Mouse (Mus musculus): ENCODE measurements around the gene Prickle1.

The Prickle1 gene

DNA sequence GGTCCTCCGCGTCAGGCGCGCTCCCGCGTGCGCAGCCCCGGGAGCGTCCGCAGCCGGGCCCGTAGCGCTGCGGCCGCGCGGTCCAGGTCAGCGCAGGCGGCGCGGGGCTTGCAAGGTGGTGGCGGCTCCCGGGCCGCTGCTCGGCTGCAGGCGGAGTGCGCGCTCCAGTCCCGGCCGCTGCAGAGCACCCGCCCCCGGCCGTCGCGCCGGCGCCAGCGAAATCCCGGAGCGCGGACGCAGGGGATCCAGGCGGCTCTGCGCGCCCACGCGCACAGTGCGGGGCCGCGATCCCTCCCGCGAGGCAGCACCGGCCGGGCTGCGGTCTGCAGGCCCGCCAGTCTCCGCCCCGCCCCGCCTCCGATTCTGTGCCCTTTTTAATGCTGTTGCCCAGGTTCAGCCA, at the start of gene Prickle1:
Gene Prickle1, minus strand, starts transcription at position 146 of the 400 bp plus-strand sequence.
- peak; percentile 87 for DNase-seq (ENCODE audit: low read depth, low spot score)

DNA sequence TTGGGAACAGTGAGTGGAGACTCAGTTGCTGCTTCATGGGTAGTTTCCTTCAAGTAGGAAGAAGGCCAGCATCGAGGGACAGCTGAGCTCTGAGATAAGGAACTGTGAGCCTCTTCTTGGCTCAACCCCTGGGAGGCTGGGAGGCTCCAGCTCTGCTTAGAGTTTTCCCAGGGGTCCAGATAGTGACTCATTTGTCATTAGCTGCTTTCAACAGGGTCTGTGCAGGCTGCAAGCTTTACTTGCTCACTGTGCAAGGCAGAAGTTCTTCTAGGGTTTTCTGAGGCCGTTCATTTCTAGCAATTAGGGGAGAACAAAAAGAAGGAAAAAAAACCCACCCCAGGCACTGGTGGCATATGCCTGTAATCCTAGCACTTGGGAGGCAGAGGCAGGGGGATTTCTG, 44.5 kb upstream of the Prickle1 start:
- no peak for DNase-seq (ENCODE audit: low read depth, low spot score)

GRCm38 (mm10) chr15:93636976-93637375, 41.3 kb upstream of the Prickle1 start:
- no peak for DNase-seq (ENCODE audit: low read depth, low spot score)

GRCm38 (mm10) chr15:93635603-93636002, 39.9 kb upstream of the Prickle1 start:
- no peak for DNase-seq (ENCODE audit: low read depth, low spot score)

DNA sequence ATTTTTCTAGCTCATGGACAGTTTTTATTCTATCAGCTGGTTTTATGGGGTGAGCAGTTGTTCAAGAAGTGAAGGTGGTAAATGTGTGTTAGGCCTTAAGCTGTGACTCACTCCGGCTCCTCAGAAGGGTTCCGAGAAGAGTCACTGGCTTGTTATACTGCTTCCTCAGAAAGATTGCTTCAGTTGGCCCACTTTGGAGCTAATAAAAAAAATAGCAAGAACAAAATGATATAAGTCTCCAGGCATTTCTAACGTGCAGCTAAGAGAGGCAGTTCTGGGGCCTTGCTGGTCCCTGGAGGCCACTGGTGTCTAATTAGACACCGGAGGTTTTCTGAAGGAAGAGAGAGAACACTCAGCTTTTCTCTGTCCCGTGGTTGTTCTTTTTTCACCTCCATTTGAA, 38.8 kb upstream of the Prickle1 start:
- no peak for DNase-seq (ENCODE audit: low read depth, low spot score)

GRCm38 (mm10) chr15:93630001-93630541, 34.4 kb upstream of the Prickle1 start:
- DNase-seq (ENCODE audit: low read depth, low spot score) = no peak

GRCm38 (mm10) chr15:93629201-93629600, 33.5 kb upstream of the Prickle1 start:
- DNase-seq (ENCODE audit: low read depth, low spot score) = no peak

- peak; percentile 20 for DNase-seq (ENCODE audit: low read depth, low spot score)
These were observed 32.4 kb upstream of the Prickle1 start for GRCm38 (mm10) chr15:93627836-93628797.

GRCm38 (mm10) chr15:93619551-93619950, 23.9 kb upstream of the Prickle1 start:
- DNase-seq (ENCODE audit: low read depth, low spot score) = no peak

DNA sequence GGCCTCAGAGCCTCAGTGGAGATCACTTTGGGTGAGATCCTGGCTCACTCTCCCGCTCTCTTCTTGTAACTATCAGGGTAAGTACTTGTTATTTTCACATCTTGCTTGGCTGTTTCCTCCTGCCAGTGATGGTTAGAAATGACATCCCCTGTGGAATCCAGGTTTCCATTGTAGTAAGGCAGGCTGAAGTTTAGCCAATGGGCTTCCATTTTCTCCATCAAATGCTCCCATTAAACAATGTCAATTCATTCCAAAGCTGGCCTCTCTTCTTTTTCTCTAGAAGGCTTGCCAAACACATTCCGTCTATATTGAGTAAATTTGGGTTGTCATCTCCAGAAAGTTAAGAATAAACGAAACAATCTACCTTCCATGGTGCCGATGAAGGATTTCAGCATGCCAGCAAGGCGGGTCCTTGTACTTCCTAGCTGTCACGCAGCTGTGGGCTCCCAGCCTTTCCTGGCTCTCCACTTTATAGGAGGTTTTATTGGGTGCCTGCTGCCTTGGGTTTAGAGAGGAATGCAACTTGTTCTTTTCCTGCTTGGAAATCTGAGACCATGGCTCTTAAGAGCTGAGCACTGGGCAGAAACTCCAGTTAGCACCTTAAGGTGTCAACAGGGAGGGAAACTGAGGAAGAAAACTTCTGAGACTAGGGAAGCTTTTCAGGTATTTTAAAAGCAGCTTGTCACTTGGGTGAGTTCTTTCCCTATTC, 22.9 kb upstream of the Prickle1 start:
- no peak for DNase-seq (ENCODE audit: low read depth, low spot score)

DNA sequence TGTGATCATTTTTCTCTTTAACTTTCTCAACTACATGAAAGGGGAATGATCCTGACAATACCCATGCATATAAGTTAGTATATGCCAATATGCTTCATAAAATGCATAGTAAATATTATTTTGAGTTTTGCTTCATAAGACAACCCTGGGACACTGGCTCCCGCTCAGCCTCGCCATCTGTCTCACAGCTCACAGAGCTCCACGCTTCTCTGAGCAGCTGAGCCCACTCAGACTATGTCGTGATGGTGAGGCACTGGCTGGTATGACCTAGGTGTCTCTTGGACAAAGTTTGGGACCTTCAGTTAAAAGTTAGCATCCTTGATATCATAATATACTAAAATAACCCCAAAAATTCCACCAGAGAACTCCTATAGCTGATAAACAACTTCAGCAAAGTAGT, 20.6 kb upstream of the Prickle1 start:
- no peak for DNase-seq (ENCODE audit: low read depth, low spot score)

GRCm38 (mm10) chr15:93615031-93615430, 19.3 kb upstream of the Prickle1 start:
- DNase-seq (ENCODE audit: low read depth, low spot score) = no peak

DNA sequence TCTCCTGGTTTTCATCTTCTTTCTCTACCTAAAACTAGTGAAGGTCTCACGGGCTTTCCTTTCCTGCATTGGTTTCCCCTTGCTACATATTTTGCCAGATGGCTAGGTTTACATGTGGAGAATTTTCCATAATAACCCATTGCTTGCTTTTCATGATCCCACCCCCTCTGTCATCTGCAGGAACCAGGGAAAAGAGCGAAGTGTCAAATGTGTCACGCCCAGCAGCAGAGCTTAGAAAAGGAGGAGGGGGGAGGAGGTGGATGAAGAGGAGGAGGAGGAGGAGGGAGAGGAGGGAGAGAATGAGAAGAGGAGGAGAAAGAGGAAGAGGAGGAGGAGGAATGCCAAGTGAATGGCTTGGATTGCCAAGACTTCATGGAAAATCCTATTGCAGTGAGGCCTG, 17.9 kb upstream of the Prickle1 start:
- DNase-seq (ENCODE audit: low read depth, low spot score) = no peak

GRCm38 (mm10) chr15:93611536-93612300, 16.0 kb upstream of the Prickle1 start:
- DNase-seq (ENCODE audit: low read depth, low spot score) = no peak

DNA sequence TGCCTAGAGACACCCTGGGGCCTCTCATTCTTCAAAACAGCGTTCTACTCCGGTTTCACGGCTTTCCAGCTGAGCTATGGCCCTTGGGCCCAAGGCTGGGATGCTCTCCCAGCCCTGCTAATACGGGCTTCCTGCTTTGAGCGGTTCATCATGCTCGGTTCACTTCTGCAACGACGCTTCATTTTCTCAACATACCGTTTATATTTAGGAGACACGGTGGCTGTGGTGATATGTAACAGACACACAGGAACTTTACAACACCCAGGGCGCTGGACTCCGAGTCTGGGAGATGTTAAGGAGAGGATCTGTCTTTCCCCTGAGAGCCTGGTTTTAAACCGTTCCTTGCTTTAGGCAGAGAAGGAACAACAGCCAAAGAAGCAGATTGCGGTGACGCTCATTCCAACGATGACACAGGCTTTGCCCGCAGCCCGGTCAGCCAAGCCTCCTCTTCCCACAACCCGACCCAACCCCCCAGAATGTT, 15.1 kb upstream of the Prickle1 start:
- no peak for DNase-seq (ENCODE audit: low read depth, low spot score)

DNA sequence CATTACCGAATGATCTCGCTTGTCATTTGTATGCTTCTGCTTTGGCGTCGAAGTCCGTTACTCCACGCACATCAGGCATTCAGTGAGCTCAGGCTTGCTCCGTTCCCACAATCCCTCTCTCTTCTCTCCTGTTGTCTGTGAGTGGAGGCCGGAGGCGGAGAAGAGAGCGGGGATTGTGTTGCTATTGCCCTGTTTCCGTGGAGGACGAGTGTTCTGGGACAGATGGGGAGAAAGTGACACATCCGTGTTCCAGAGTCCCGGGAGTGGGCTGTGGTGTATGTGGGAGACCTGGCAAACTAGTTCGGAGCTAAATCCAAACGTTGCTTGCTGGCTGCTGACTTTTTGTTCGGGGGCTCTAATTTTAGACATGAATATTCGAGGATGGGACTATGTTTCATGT, 14.6 kb upstream of the Prickle1 start:
- DNase-seq (ENCODE audit: low read depth, low spot score) = no peak

DNA sequence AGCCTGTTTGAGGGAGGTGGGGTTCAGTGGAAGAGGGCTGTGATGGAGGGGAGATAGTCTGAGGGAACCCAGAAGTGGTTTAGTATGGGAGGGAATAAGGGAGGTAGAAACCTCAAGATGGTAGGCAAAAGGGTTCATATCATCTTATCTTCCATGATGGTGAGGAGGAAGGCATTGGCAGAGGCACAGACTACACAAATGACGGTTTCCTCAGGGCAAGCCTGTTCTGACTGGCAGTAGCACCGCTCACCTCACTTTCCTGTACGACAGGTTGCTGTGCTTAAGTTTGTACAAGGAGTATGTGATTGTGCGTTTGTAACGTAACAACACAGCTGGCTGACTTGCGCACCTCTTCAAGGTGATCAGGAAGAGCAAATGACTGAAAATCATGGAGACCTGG, 7.2 kb upstream of the Prickle1 start:
- DNase-seq (ENCODE audit: low read depth, low spot score) = no peak

DNA sequence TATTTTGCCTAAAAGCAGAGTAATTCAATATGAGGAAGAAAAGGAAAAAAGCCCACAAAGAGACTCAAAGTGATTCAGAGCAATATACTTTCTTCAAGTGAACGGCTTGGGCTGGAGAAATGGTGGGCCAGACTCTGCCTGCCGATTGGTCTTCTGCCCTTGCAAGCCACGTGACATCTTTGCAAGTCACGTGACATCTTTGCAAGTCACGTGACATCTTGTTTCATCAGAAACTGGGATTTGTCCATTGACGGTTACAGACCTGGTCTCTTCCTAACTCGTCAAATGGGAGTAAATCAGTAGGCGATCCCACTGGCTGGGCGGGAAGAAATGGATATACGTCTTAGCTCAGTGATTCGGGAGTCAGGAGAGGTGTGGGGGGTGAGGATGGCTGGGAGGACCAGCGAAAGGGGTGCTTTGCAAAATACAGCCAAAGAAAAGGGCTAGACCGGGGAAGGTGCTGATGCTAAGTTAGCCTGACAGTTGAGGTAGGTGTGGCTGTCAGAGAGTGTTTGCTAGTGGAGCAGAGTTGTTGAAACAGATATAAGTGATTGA, 5.8 kb upstream of the Prickle1 start:
- no peak for DNase-seq (ENCODE audit: low read depth, low spot score)

DNA sequence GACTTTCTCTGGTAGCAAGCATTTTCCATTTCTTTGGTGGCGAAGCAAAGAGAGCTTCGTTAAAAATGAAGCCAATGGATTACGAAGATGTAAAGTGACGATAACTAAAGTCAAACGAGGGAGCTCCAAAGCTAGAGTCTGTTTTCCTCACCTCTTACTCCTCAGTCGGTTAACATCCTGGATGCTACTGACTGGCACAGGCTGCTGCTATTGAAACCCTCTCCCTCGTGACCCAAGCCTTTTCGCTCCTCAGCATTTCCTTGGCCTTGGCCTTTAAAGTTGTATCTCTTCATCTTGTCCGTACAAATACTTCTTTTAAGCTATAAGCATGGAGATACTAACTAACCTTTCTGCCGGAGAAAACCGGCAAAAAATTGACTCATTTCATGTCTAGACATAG, 1.3 kb upstream of the Prickle1 start:
- DNase-seq (ENCODE audit: low read depth, low spot score) = no peak

DNA sequence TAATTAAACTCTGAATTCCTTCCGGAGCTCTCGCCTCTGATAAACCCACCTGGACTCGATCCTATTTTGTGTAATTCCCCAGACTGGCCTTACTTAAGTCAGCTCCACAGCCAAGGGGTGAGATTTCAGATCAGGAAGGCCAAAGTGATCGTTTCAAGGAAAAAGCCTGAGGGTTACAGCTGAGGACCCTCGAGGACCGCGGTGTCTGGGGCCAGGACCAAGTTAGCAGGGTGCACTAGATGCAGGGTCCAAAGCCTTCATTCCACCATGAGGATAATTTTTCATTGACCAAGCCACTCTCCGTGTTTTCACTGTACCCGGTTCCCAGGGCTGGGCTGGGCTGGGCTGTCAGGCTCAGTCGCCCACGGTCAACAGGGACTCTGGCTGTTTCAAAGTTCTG, 594 bp upstream of the Prickle1 start:
- DNase-seq (ENCODE audit: low read depth, low spot score) = peak; percentile 62

All from CD4-positive helper T cell, adult 2 months (primary cell).